Mouse (Mus musculus) right cerebral cortex, postnatal 36 days (tissue): ENCODE results near the gene 2310034C09Rik.
"Not testable (repeated sequence)": the region's sequence is repeated elsewhere in the genome, so short reads cannot be mapped to it uniquely, and the experiment has no call there.

Experiments used
- DNase-seq, 2 experiments: peaks; one replicate each; pipeline ENCODE4 v3.0.0; 2022; ENCODE audit warnings: low spot score in 2 of 2, mixed read lengths in 1 of 2

Gene 2310034C09Rik

GRCm38 (mm10) chr16:88758547-88758946, at the start of gene 2310034C09Rik:
TSS of gene 2310034C09Rik (plus strand) at chr16:88758847.
- DNase-seq, result not testable (repeated sequence)

- DNase-seq, result no peak
Measured at GRCm38 (mm10) chr16:88710757-88711156, 47.9 kb upstream of the 2310034C09Rik start.

- DNase-seq, result no peak
Measured at GRCm38 (mm10) chr16:88711245-88711644, 47.4 kb upstream of the 2310034C09Rik start.

GRCm38 (mm10) chr16:88716549-88716948, 42.1 kb upstream of the 2310034C09Rik start:
- no peak for DNase-seq

GRCm38 (mm10) chr16:88720031-88720430, 38.6 kb upstream of the 2310034C09Rik start:
- no peak for DNase-seq

GRCm38 (mm10) chr16:88728812-88729275, 29.8 kb upstream of the 2310034C09Rik start, which contains the start of gene Krtap13-1:
TSS of gene Krtap13-1 (plus strand) at chr16:88728862.
- DNase-seq, result no peak

- DNase-seq, result no peak
Measured at GRCm38 (mm10) chr16:88735391-88735790, 23.3 kb upstream of the 2310034C09Rik start.

- no peak for DNase-seq
Measured at GRCm38 (mm10) chr16:88744750-88745340, 13.8 kb upstream of the 2310034C09Rik start.

- no peak for DNase-seq
Measured at GRCm38 (mm10) chr16:88747943-88748342, 10.7 kb upstream of the 2310034C09Rik start.

- not testable (repeated sequence) for DNase-seq
Measured at GRCm38 (mm10) chr16:88751535-88751934, 7.1 kb upstream of the 2310034C09Rik start, which contains the start of gene Krtap13. TSS of gene Krtap13 (minus strand) at chr16:88751635.

- no peak for DNase-seq
Measured at GRCm38 (mm10) chr16:88774106-88774505, 15.5 kb downstream of the 2310034C09Rik start, which contains the start of gene 2310057N15Rik. TSS of gene 2310057N15Rik (minus strand) at chr16:88774206.

- DNase-seq, result no peak
Measured at GRCm38 (mm10) chr16:88777596-88777995, 18.9 kb downstream of the 2310034C09Rik start, which contains the start of gene Gm5965. TSS of gene Gm5965 (plus strand) at chr16:88777896.

- no peak for DNase-seq
Measured at GRCm38 (mm10) chr16:88786786-88787185, 28.1 kb downstream of the 2310034C09Rik start.
